Mouse (Mus musculus): ENCODE data around the gene Smarca2. TPM values are rescaled to one million over a fixed set of nuclear protein-coding genes. Genes with fewer than 3 reads are reported as not detected.

Smarca2 gene
- polyA plus RNA-seq, 1 experiment from 2014 or later, result 29.6 TPM

- H3K9me3 ChIP-seq (ENCODE audit: control insufficient read depth, low read length), result no peaks in the 10 kb centered on the region
- no peaks in the 10 kb centered on the region for H3K36me3 ChIP-seq (ENCODE audit: control insufficient read depth, insufficient read depth, low read length)
- H3K4me2 ChIP-seq (ENCODE audit: low read depth, low read length), result no peak overlapping the region
- WGBS, result 63% methylated on average over 6 of the region's 6 CpGs
- no peaks in the 10 kb centered on the region for H3K27me3 ChIP-seq (replicated peaks; ENCODE audit: control insufficient read depth, insufficient read depth, low read length)
- H3K4me3 ChIP-seq (ENCODE audit: low read length), result no peak overlapping the region
- ATAC-seq, result no peak
- no peak overlapping the region for H3K9ac ChIP-seq (ENCODE audit: low read depth, low read length)
- H3K27ac ChIP-seq (ENCODE audit: low read length), result no peak overlapping the region
- no peaks in the 10 kb centered on the region for H3K4me1 ChIP-seq (ENCODE audit: control insufficient read depth, insufficient read depth, low read length)
Observed at GRCm38 (mm10) chr19:26770592-26770991, 165.7 kb downstream of the Smarca2 start.

DNA sequence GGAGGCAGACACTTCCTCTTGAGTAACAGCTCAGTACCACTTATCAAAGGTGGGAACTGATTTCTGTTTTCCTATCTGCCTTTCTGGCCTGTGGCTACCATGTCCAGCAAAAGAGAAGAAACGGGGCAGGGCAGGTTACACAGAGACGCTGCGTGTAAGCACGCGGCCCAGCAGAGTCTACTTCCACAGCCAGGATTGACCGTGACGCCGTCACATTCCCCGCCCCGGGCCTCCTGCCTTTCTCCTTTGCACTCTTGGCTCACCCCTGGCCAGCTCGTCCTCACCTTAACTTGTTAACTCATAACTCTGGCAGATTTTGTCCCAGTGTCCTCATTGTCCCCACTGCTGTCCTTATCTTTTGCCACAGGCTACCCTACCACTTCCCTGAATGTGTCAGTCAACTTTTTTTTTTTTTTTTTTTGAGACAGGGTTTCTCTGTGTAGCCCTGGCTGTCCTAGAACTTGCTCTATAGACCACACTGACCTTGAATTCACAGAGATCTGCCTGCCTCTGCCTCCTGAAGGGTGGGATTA, 167.3 kb downstream of the Smarca2 start:
- no peak for ATAC-seq
- no peak overlapping the region for H3K4me2 ChIP-seq (ENCODE audit: low read depth, low read length)
- H3K27me3 ChIP-seq (replicated peaks; ENCODE audit: control insufficient read depth, insufficient read depth, low read length), result no peaks in the 10 kb centered on the region
- H3K9me3 ChIP-seq (ENCODE audit: control insufficient read depth, low read length), result no peaks in the 10 kb centered on the region
- H3K36me3 ChIP-seq (ENCODE audit: control insufficient read depth, insufficient read depth, low read length), result no peaks in the 10 kb centered on the region
- H3K27ac ChIP-seq (ENCODE audit: low read length), result no peak overlapping the region
- 92% methylated on average over 11 of the region's 11 CpGs for WGBS
- no peaks in the 10 kb centered on the region for H3K4me1 ChIP-seq (ENCODE audit: control insufficient read depth, insufficient read depth, low read length)
- no peak overlapping the region for H3K9ac ChIP-seq (ENCODE audit: low read depth, low read length)
- no peak overlapping the region for H3K4me3 ChIP-seq (ENCODE audit: low read length)

DNA sequence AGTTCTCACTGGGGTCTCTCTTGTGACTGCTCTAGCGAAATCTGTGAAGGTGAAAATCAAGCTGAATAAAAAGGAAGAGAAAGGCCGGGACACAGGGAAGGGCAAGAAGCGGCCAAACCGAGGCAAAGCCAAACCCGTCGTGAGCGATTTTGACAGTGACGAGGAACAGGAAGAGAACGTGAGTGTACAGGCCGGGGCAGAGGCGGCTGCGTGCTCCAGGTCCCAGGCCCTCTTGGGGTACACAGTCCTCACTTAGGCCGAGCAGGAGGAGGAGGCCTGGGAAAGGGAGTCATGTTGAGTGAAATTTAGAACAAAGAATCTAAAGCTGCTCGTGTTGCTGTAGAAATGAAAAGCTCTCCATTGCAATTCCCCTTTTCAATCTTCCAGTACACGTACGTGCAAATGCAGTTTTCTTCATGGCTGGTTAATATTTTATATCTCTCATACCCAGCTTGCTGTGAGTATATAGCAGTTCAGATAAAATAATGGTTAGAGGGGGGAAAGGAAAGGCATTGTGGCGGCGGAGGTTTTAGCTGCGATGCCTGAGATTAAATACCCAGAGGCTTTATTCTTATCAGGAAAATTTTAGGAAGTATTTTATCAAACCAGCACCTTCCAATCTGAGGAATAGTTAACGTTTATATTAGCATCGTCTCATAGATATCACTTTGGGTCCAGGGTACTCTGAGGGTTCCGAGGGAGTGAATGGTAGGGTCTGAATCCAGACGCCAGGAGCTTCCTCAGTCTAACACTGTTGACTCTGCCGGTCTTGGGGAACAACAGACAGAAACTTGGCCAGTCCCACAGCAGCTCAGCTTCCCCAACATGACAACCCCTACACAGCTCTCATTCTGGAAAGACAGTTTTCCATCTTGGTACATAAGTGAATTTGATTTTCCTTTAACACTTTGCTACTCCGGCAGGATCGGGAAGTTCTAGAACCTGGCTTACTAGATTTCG, 171.5 kb downstream of the Smarca2 start:
- Histone ChIP-seq H3K36me3 (ENCODE audit: control insufficient read depth, insufficient read depth, low read length) (0 out of 2 replicates have a peak, but pooled peaks cover 3% of the 10 kb centered on the region), H3K4me1 (ENCODE audit: control insufficient read depth, insufficient read depth, low read length) (no peaks in the 10 kb centered on the region), H3K9ac (ENCODE audit: low read depth, low read length) (no peak overlapping the region), H3K4me3 (ENCODE audit: low read length) (no peak overlapping the region), H3K4me2 (ENCODE audit: low read depth, low read length) (no peak overlapping the region), H3K27ac (ENCODE audit: low read length) (no peak overlapping the region), H3K27me3 (replicated peaks; ENCODE audit: control insufficient read depth, insufficient read depth, low read length) (no peaks in the 10 kb centered on the region), H3K9me3 (ENCODE audit: control insufficient read depth, low read length) (no peaks in the 10 kb centered on the region)
- 70% methylated on average over 27 of the region's 27 CpGs for WGBS
- ATAC-seq, result no peak

DNA sequence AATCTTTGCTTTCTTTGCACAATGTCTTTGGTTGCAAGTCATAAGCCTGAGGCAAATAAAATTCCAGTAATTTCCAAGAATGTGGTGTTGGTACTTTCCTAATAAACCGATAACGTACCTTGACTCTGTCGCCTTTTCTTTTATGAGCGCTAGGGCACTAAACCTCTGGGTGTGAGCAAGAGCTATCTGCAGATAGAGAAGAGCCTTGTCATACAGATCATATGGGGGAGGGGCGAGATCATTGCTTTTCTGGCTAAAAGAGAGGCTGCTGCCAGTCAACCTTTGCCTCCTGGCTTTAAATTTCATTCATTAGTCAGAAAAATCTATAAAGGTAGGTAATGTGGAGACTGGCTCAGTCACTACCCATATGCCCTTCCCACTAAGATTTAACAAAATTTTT, 173.3 kb downstream of the Smarca2 start:
- no peak overlapping the region for H3K27ac ChIP-seq (ENCODE audit: low read length)
- H3K27me3 ChIP-seq (replicated peaks; ENCODE audit: control insufficient read depth, insufficient read depth, low read length), result no peaks in the 10 kb centered on the region
- no peaks in the 10 kb centered on the region for H3K9me3 ChIP-seq (ENCODE audit: control insufficient read depth, low read length)
- whole genome bisulfite sequencing, result 61% methylated on average over 5 of the region's 5 CpGs
- ATAC-seq, result peak; percentile 92
- no peak overlapping the region for H3K4me2 ChIP-seq (ENCODE audit: low read depth, low read length)
- H3K4me1 ChIP-seq (ENCODE audit: control insufficient read depth, insufficient read depth, low read length), result no peaks in the 10 kb centered on the region
- H3K9ac ChIP-seq (ENCODE audit: low read depth, low read length), result no peak overlapping the region
- no peak overlapping the region for H3K4me3 ChIP-seq (ENCODE audit: low read length)
- 0 out of 2 replicates have a peak, but pooled peaks cover 3% of the 10 kb centered on the region for H3K36me3 ChIP-seq (ENCODE audit: control insufficient read depth, insufficient read depth, low read length)

GRCm38 (mm10) chr19:26781209-26781608, 176.4 kb downstream of the Smarca2 start:
- WGBS, result 94% methylated on average over 2 of the region's 2 CpGs
- no peak for ATAC-seq

DNA sequence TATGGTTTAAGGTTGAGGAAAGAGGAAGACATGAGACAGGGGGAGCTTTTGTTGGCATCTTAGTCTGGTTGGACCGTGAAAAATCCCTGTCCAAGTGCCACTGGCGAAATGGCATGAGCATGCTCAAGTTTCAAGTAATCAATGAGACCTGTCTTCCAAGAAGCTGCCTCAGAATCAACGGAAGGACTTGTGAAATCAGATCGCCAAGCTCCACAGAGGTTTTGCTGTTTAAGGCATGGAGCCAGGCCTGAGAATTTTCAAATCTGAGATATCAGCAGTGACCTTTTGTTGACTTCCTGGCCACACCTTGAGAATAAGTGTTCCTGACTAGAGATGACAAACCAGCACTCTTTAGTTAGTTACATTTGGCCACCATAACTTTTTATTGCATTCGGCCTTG, 183.6 kb downstream of the Smarca2 start:
- Histone ChIP-seq H3K4me1 (ENCODE audit: control insufficient read depth, insufficient read depth, low read length) (no peaks in the 10 kb centered on the region), H3K4me3 (ENCODE audit: low read length) (no peak overlapping the region), H3K27me3 (replicated peaks; ENCODE audit: control insufficient read depth, insufficient read depth, low read length) (no peaks in the 10 kb centered on the region), H3K4me2 (ENCODE audit: low read depth, low read length) (no peak overlapping the region), H3K9me3 (ENCODE audit: control insufficient read depth, low read length) (no peaks in the 10 kb centered on the region), H3K9ac (ENCODE audit: low read depth, low read length) (no peak overlapping the region), H3K27ac (ENCODE audit: low read length) (no peak overlapping the region), H3K36me3 (ENCODE audit: control insufficient read depth, insufficient read depth, low read length) (no peaks in the 10 kb centered on the region)
- 82% methylated on average over 5 of the region's 5 CpGs for WGBS
- no peak for ATAC-seq

More at GRCm38 (mm10) chr19:26781209-26781608, 176.4 kb downstream of the Smarca2 start:
- Histone ChIP-seq H3K36me3 (ENCODE audit: control insufficient read depth, insufficient read depth, low read length) (0 out of 2 replicates have a peak, but pooled peaks cover 3% of the 10 kb centered on the region), H3K4me1 (ENCODE audit: control insufficient read depth, insufficient read depth, low read length) (no peaks in the 10 kb centered on the region), H3K9ac (ENCODE audit: low read depth, low read length) (no peak overlapping the region), H3K9me3 (ENCODE audit: control insufficient read depth, low read length) (no peaks in the 10 kb centered on the region), H3K4me2 (ENCODE audit: low read depth, low read length) (no peak overlapping the region), H3K27ac (ENCODE audit: low read length) (no peak overlapping the region), H3K27me3 (replicated peaks; ENCODE audit: control insufficient read depth, insufficient read depth, low read length) (no peaks in the 10 kb centered on the region), H3K4me3 (ENCODE audit: low read length) (no peak overlapping the region)

DNA sequence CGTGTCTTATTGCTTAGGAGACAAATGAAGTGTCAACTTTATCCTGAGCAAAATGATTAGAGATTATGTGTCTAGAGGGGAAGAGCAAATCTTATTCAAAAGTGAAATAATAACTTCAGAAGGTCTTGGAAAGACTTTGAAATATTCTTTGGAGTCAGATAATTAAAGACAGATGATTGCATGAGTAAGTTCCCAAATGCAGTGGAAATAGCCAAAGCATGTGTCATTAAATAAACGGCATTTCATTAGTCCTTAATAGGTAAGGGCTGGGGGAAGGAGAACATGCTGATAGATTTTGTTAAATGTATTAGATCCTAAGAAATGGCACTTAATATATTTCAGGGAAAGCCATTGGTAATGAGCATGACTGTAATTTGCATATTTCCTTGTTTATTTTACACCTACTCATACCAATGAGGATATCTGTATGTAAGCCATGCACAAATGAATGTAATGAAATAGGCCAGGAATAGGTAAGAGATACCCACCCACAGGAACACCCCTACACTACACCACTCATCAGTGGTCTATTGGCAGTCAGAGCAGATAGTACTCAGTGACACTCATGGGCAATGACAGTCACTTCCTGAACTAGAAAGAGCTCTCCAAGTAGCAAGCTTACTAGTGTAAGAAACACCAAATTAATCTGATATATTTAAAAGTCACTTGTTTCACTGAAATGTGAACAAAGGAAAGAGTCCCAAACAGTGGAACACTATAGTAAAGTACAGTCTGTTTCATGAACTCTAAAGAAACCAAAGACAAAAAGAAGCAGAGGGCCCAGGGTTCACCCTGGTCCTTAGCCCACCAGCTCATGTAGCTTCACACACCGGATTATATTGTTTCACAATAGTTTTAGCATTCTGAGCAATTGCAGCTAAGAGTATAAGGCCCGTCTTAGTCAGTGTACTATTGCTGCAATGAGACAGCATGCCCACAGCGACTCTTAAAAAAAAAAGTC, 185.8 kb downstream of the Smarca2 start:
- no peak for ATAC-seq
- Histone ChIP-seq H3K27me3 (replicated peaks; ENCODE audit: control insufficient read depth, insufficient read depth, low read length) (no peaks in the 10 kb centered on the region), H3K4me2 (ENCODE audit: low read depth, low read length) (no peak overlapping the region), H3K27ac (ENCODE audit: low read length) (no peak overlapping the region), H3K36me3 (ENCODE audit: control insufficient read depth, insufficient read depth, low read length) (no peaks in the 10 kb centered on the region), H3K4me1 (ENCODE audit: control insufficient read depth, insufficient read depth, low read length) (no peaks in the 10 kb centered on the region), H3K9me3 (ENCODE audit: control insufficient read depth, low read length) (no peaks in the 10 kb centered on the region), H3K9ac (ENCODE audit: low read depth, low read length) (no peak overlapping the region), H3K4me3 (ENCODE audit: low read length) (no peak overlapping the region)
- WGBS, result 85% methylated on average over 5 of the region's 5 CpGs

GRCm38 (mm10) chr19:26794315-26794714, 189.5 kb downstream of the Smarca2 start:
- no peak overlapping the region for H3K4me2 ChIP-seq (ENCODE audit: low read depth, low read length)
- no peak for ATAC-seq
- no peak overlapping the region for H3K9ac ChIP-seq (ENCODE audit: low read depth, low read length)
- H3K9me3 ChIP-seq (ENCODE audit: control insufficient read depth, low read length), result no peaks in the 10 kb centered on the region
- H3K27ac ChIP-seq (ENCODE audit: low read length), result no peak overlapping the region
- no peak overlapping the region for H3K4me3 ChIP-seq (ENCODE audit: low read length)
- WGBS, result 62% methylated on average over 2 of the region's 3 CpGs
- no peaks in the 10 kb centered on the region for H3K27me3 ChIP-seq (replicated peaks; ENCODE audit: control insufficient read depth, insufficient read depth, low read length)
- no peaks in the 10 kb centered on the region for H3K36me3 ChIP-seq (ENCODE audit: control insufficient read depth, insufficient read depth, low read length)
- H3K4me1 ChIP-seq (ENCODE audit: control insufficient read depth, insufficient read depth, low read length), result no peaks in the 10 kb centered on the region

DNA sequence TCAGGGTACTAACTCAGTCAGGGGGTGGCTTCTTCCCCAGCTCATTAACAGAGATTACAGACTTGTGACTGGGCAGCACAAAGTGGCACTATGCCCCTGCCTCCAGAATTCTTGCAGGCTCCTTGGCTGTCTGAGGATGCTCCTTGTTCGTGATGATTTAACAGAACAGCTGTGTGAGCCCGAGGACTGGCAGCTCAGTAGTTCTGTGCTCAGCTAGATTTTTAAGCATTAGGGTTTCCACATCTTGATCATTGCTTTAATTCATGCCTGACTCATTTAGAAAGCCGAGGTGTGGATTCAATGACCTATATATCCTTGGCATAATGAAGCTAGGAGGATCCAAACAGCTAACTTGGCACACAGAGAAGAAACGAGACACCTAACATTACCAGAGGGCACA, 191.2 kb downstream of the Smarca2 start:
- 77% methylated on average over 4 of the region's 4 CpGs for WGBS
- no peak for ATAC-seq
- no peak overlapping the region for H3K4me2 ChIP-seq (ENCODE audit: low read depth, low read length)
- H3K36me3 ChIP-seq (ENCODE audit: control insufficient read depth, insufficient read depth, low read length), result no peaks in the 10 kb centered on the region
- H3K9ac ChIP-seq (ENCODE audit: low read depth, low read length), result no peak overlapping the region
- no peak overlapping the region for H3K27ac ChIP-seq (ENCODE audit: low read length)
- no peaks in the 10 kb centered on the region for H3K9me3 ChIP-seq (ENCODE audit: control insufficient read depth, low read length)
- H3K4me1 ChIP-seq (ENCODE audit: control insufficient read depth, insufficient read depth, low read length), result no peaks in the 10 kb centered on the region
- H3K4me3 ChIP-seq (ENCODE audit: low read length), result no peak overlapping the region
- H3K27me3 ChIP-seq (replicated peaks; ENCODE audit: control insufficient read depth, insufficient read depth, low read length), result no peaks in the 10 kb centered on the region

All from intestine, embryonic 16.5 days (tissue).